Mouse (Mus musculus): ENCODE measurements around the gene Exd2. TPM values are rescaled to one million over a fixed set of nuclear protein-coding genes. Genes with fewer than 3 reads are reported as not detected.

Exd2 gene
- total and polyA plus RNA-seq, 2 experiments: 4.9 to 9.8 TPM

GRCm38 (mm10) chr12:80537313-80537712, 74.4 kb downstream of the Exd2 start:
- H3K79me2 ChIP-seq (ENCODE audit: control insufficient read depth, insufficient read depth, low read length): no peaks in the 10 kb centered on the region
- H3K4me1 ChIP-seq (ENCODE audit: control insufficient read depth, insufficient read depth, low read length): no peaks in the 10 kb centered on the region
- H3K27ac ChIP-seq (replicated peaks; ENCODE audit: insufficient read depth, low read depth, low read length): no peak overlapping the region
- no peak overlapping the region for H3K9ac ChIP-seq (ENCODE audit: low read depth, low read length)
- WGBS: 92% methylated on average over 2 of the region's 2 CpGs
- H3K4me3 ChIP-seq (ENCODE audit: insufficient read depth, low read depth, low read length): no peak overlapping the region
- no peaks in the 10 kb centered on the region for H3K36me3 ChIP-seq (ENCODE audit: control insufficient read depth, insufficient read depth, low read length)
- no peaks in the 10 kb centered on the region for H3K27me3 ChIP-seq (ENCODE audit: control insufficient read depth, insufficient read depth, low read length)
- TF ChIP-seq CTCF (IDR thresholded peaks at IDR 0.05; ENCODE audit: low read depth, low read length) (no peak), POLR2A (IDR thresholded peaks at IDR 0.05; ENCODE audit: extremely low read depth, insufficient read depth, low read length) (no peak)
- no peak for DNase-seq (ENCODE audit: extremely low read depth, low read depth, low spot score)

- H3K79me2 ChIP-seq (ENCODE audit: control insufficient read depth, insufficient read depth, low read length): no peaks in the 10 kb centered on the region
- no peak for DNase-seq (ENCODE audit: extremely low read depth, low read depth, low spot score)
- no peaks in the 10 kb centered on the region for H3K36me3 ChIP-seq (ENCODE audit: control insufficient read depth, insufficient read depth, low read length)
- no peak overlapping the region for H3K27ac ChIP-seq (replicated peaks; ENCODE audit: insufficient read depth, low read depth, low read length)
- no peaks in the 10 kb centered on the region for H3K27me3 ChIP-seq (ENCODE audit: control insufficient read depth, insufficient read depth, low read length)
- no peak overlapping the region for H3K4me3 ChIP-seq (ENCODE audit: insufficient read depth, low read depth, low read length)
- TF ChIP-seq POLR2A (IDR thresholded peaks at IDR 0.05; ENCODE audit: extremely low read depth, insufficient read depth, low read length): no peak
- no peak for TF ChIP-seq CTCF (IDR thresholded peaks at IDR 0.05; ENCODE audit: low read depth, low read length)
- no peaks in the 10 kb centered on the region for H3K4me1 ChIP-seq (ENCODE audit: control insufficient read depth, insufficient read depth, low read length)
- 73% methylated on average over 6 of the region's 6 CpGs for WGBS
- no peak overlapping the region for H3K9ac ChIP-seq (ENCODE audit: low read depth, low read length)
Observed at GRCm38 (mm10) chr12:80538311-80538710, 75.4 kb downstream of the Exd2 start.

GRCm38 (mm10) chr12:80545310-80545709, 82.4 kb downstream of the Exd2 start:
- Histone ChIP-seq H3K4me3 (ENCODE audit: insufficient read depth, low read depth, low read length) (no peak overlapping the region), H3K79me2 (ENCODE audit: control insufficient read depth, insufficient read depth, low read length) (no peaks in the 10 kb centered on the region), H3K4me1 (ENCODE audit: control insufficient read depth, insufficient read depth, low read length) (no peaks in the 10 kb centered on the region), H3K36me3 (ENCODE audit: control insufficient read depth, insufficient read depth, low read length) (no peaks in the 10 kb centered on the region), H3K27ac (replicated peaks; ENCODE audit: insufficient read depth, low read depth, low read length) (no peak overlapping the region), H3K9ac (ENCODE audit: low read depth, low read length) (no peak overlapping the region), H3K27me3 (ENCODE audit: control insufficient read depth, insufficient read depth, low read length) (no peaks in the 10 kb centered on the region)
- no peak for DNase-seq (ENCODE audit: extremely low read depth, low read depth, low spot score)
- no peak for TF ChIP-seq POLR2A (IDR thresholded peaks at IDR 0.05; ENCODE audit: extremely low read depth, insufficient read depth, low read length)
- no peak for TF ChIP-seq CTCF (IDR thresholded peaks at IDR 0.05; ENCODE audit: low read depth, low read length)
- WGBS: 43% methylated on average over 4 of the region's 4 CpGs

GRCm38 (mm10) chr12:80549646-80550045, 86.8 kb downstream of the Exd2 start:
- no peaks in the 10 kb centered on the region for H3K79me2 ChIP-seq (ENCODE audit: control insufficient read depth, insufficient read depth, low read length)
- H3K4me1 ChIP-seq (ENCODE audit: control insufficient read depth, insufficient read depth, low read length): no peaks in the 10 kb centered on the region
- no peaks in the 10 kb centered on the region for H3K27me3 ChIP-seq (ENCODE audit: control insufficient read depth, insufficient read depth, low read length)
- no peak overlapping the region for H3K4me3 ChIP-seq (ENCODE audit: insufficient read depth, low read depth, low read length)
- DNase-seq (ENCODE audit: extremely low read depth, low read depth, low spot score): no peak
- WGBS: 84% methylated on average over 11 of the region's 11 CpGs
- H3K36me3 ChIP-seq (ENCODE audit: control insufficient read depth, insufficient read depth, low read length): no peaks in the 10 kb centered on the region
- H3K9ac ChIP-seq (ENCODE audit: low read depth, low read length): no peak overlapping the region
- no peak for TF ChIP-seq CTCF (IDR thresholded peaks at IDR 0.05; ENCODE audit: low read depth, low read length)
- TF ChIP-seq POLR2A (IDR thresholded peaks at IDR 0.05; ENCODE audit: extremely low read depth, insufficient read depth, low read length): no peak
- H3K27ac ChIP-seq (replicated peaks; ENCODE audit: insufficient read depth, low read depth, low read length): no peak overlapping the region

Other genes starting within 250 kb of the Exd2 start
- gene Actn1, start 202.7 kb upstream of the Exd2 start, total RNA-seq (2014; rRNA removed): 15.4 and 21.9 TPM in 2 replicates
- gene Actn1, start 202.7 kb upstream of the Exd2 start, polyA plus RNA-seq (2012; rRNA removed): 11.0 and 17.6 TPM in 2 replicates
- gene Dcaf5, start 26.5 kb upstream of the Exd2 start, total RNA-seq (2014; rRNA removed): 7.7 and 8.1 TPM in 2 replicates
- 17.8 and 19.1 TPM in 2 replicates for gene Dcaf5, start 26.5 kb upstream of the Exd2 start, polyA plus RNA-seq (2012; rRNA removed)
- gene Galnt16, start 55.2 kb downstream of the Exd2 start, total RNA-seq (2014; rRNA removed): 0.07 TPM in 1 of 2 replicates, not detected in the other
- gene Galnt16, start 55.2 kb downstream of the Exd2 start, polyA plus RNA-seq (2012; rRNA removed): 0.02 TPM in 1 of 2 replicates, not detected in the other
- 20.7 and 20.8 TPM in 2 replicates for gene Slc39a9, start 180.8 kb downstream of the Exd2 start, total RNA-seq (2014; rRNA removed)
- 46.4 and 51.4 TPM in 2 replicates for gene Slc39a9, start 180.8 kb downstream of the Exd2 start, polyA plus RNA-seq (2012; rRNA removed)
- gene Erh, start 181.2 kb downstream of the Exd2 start, total RNA-seq (2014; rRNA removed): 17.6 and 20.4 TPM in 2 replicates
- 18.1 and 21.2 TPM in 2 replicates for gene Erh, start 181.2 kb downstream of the Exd2 start, polyA plus RNA-seq (2012; rRNA removed)
- 0.07 TPM in 1 of 2 replicates, not detected in the other for gene Plekhd1, start 229.5 kb downstream of the Exd2 start, total RNA-seq (2014; rRNA removed)
- not detected in 2 replicates for gene Plekhd1, start 229.5 kb downstream of the Exd2 start, polyA plus RNA-seq (2012; rRNA removed)

Data from liver, adult 2 months (tissue).